Mouse (Mus musculus): ENCODE results near the gene Vamp1.

The Vamp1 gene

GRCm38 (mm10) chr6:125215148-125215954, at the start of gene Vamp1:
Gene Vamp1 (plus strand): TSS chr6:125215551.
- DNase-seq (ENCODE audit: low spot score in 2 of 2), result peak; percentile 90 to 93

DNA sequence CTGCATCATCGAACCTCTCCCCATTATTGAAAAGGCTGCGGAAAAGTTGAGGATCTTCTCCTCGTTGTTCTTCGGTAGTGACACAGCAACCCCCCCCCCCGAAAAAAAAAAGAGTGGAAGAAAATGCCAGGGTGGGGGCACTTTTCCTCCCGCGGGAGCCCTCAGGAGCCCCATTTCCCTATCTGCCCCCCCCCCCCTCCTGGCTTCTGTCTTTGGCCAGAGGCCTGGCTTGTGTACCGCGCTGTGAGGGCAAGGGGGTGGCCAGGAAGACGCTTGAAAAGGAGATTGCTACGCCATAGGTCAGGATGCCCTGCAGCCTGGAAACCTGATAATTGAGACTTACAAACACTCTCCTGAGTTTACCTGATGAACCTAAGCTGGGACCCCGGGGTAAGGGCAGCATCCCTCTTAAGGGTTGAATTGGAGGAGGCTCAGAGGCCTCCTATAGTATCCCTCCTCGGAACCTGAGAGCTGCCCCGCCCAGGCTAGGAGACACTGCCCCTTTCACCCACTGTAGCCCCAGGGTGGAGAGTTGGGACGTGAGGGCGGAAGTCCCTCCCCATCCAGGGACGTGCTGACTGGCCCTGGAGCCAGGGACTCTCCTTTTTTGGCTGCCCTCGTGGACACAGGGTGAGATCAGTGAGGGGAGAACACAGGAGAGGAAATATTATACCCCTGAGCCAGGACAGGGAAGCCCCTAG, 49.1 kb upstream of the Vamp1 start, which contains the start of gene Gapdh:
Gene Gapdh (minus strand): TSS at position 417 of the 701 bp plus-strand sequence.
- DNase-seq (ENCODE audit: low spot score in 2 of 2), result peak; percentile 46 to 52

GRCm38 (mm10) chr6:125166861-125167650, 48.3 kb upstream of the Vamp1 start:
- DNase-seq (ENCODE audit: low spot score in 2 of 2), result peak; percentile 35 to 41

- DNase-seq (ENCODE audit: low spot score in 2 of 2), result no peak
Observed at GRCm38 (mm10) chr6:125168086-125168485, 47.3 kb upstream of the Vamp1 start.

GRCm38 (mm10) chr6:125170194-125170593, 45.2 kb upstream of the Vamp1 start:
- no peak for DNase-seq (ENCODE audit: low spot score in 2 of 2)

DNA sequence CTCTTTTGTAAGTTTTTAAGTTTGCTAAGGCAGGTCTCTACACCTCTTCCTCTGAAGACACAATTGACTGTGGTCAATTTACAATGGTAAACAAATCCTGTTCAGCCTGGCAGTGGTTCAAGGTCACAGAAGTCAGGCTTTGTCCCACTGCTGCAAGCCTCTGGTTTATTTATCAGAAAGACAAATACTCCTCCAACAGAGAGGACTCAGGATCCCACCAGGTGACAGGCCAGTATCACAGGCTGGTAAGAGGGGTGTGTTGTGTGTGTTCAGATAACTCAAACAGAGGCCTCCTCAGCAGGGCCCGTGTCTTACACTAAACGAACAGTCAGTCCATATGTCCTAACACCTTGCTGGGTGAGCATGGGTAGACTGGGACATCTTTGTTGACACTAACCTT, 42.9 kb upstream of the Vamp1 start:
- DNase-seq (ENCODE audit: low spot score in 2 of 2), result no peak

- DNase-seq (ENCODE audit: low spot score in 2 of 2), result no peak
Observed at GRCm38 (mm10) chr6:125173256-125173655, 42.1 kb upstream of the Vamp1 start.

DNA sequence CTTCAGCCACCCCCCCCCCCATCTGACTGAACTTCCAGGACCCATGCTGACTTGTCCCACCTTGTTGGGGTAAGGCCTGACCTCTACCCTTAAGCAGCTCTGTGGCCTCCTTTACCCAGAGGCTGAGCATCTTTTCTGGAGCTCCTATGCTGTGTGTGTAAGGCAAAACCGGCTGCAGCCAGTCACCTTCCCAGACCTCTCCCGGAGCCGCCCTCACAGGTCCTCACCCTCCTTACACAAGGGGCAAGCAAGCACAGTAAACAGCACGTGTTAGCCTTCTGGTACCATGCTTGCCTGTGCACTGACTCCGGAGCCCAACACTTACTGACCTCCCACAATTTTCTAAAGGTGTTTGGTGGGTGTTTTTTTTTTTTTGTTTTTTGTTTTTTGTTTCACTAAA, 39.9 kb upstream of the Vamp1 start:
- no peak for DNase-seq (ENCODE audit: low spot score in 2 of 2)

- DNase-seq (ENCODE audit: low spot score in 2 of 2), result no peak
Observed at GRCm38 (mm10) chr6:125179601-125180000, 35.8 kb upstream of the Vamp1 start.

DNA sequence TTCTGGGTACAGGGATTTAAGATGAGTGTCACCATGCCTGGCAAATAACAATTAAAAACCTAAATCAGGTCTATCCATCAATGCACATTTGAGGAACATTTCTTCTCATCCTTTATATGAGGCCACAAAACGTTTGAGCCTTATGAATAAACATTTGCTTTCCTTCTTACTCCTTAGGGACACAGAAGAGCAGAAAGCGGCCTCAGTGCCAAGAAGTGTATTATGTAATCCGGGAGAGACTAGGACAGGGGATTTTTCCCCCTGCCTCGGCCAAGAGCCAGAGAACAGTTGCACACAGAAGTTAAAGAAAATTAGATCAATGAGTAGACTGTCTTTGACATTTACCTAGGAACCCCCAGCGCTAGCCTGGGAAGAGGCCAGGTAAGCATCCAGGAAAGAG, 33.2 kb upstream of the Vamp1 start:
- DNase-seq (ENCODE audit: low spot score in 2 of 2), result no peak

DNA sequence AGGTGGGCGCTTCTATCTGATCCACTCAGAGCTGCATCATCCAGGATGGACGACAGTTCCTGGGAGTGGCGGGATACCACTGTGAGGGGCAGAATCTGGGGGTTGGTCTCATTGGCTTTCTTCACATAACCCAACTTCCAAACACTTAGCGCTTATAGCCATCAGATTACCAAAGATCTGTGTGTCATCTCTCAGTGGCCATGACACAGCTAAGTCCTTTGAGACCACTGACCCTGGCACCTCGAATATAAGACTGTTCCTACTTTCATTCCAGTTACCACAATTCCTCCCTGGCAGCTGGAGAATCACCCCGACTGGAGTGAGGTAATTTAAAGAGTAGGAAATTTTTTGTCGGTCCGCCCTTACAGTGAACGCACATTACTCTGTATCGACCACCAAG, 29.1 kb upstream of the Vamp1 start:
- no peak for DNase-seq (ENCODE audit: low spot score in 2 of 2)

GRCm38 (mm10) chr6:125190816-125191215, 24.5 kb upstream of the Vamp1 start:
- no peak for DNase-seq (ENCODE audit: low spot score in 2 of 2)

- DNase-seq (ENCODE audit: low spot score in 2 of 2), result peak; percentile 96 to 98
Observed at GRCm38 (mm10) chr6:125191332-125192015, 23.9 kb upstream of the Vamp1 start, which contains the start of the genes Ncapd2 and Mrpl51. Gene Ncapd2 (minus strand): TSS chr6:125191701. Gene Mrpl51 (plus strand): TSS chr6:125191801.

GRCm38 (mm10) chr6:125192016-125192714, 23.2 kb upstream of the Vamp1 start:
- peak; percentile 84 to 89 for DNase-seq (ENCODE audit: low spot score in 2 of 2)

DNA sequence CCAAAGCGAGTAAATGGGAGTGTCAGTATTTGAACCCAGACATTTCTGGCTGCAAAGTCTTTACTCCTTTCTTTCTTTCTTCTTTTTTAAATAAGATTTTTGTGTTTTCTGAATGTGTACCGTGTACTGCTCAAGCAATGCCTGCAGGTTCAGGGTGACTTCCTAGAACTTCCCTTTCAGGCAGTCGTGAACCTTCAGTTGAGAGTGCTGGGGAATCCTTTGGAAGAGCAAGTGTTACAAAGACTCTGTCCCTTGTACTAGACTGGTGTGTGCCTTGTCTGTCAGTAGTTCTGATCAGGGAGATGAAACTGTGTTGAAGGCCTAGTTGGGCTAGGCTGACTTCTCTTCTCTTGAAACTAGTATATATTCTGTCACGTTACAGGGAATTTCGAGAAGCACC, 22.5 kb upstream of the Vamp1 start:
- DNase-seq (ENCODE audit: low spot score in 2 of 2), result no peak

- DNase-seq (ENCODE audit: low spot score in 2 of 2), result no peak
Observed at GRCm38 (mm10) chr6:125193390-125193789, 22.0 kb upstream of the Vamp1 start.

- no peak for DNase-seq (ENCODE audit: low spot score in 2 of 2)
Observed at GRCm38 (mm10) chr6:125195541-125196075, 19.7 kb upstream of the Vamp1 start.

GRCm38 (mm10) chr6:125196301-125196700, 19.1 kb upstream of the Vamp1 start:
- no peak for DNase-seq (ENCODE audit: low spot score in 2 of 2)

GRCm38 (mm10) chr6:125197166-125197565, 18.2 kb upstream of the Vamp1 start:
- DNase-seq (ENCODE audit: low spot score in 2 of 2), result no peak

- DNase-seq (ENCODE audit: low spot score in 2 of 2), result no peak
Observed at GRCm38 (mm10) chr6:125210436-125210835, 4.9 kb upstream of the Vamp1 start.

DNA sequence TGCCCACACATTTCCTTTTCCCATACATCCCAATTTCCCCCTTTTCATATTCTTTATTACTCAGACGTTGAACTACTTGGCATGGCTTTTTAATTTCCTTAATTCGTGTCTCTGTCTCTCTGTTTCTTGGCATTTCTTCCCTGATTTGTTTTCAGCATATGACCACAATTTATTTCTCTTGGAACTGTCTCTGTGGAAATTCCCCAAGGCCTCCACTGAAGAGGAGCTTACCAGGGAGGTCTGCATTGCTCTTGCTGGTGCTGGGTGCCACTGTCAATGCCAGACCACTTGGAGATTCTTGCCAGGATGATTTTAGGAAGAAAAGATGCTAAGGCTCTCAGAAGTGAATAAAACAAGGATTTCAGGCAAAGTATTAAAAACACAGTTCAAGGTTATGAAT, 2.7 kb upstream of the Vamp1 start:
- no peak for DNase-seq (ENCODE audit: low spot score in 2 of 2)
